Mouse (Mus musculus) heart, embryonic 14.5 days (tissue): ENCODE measurements around the gene Lyrm7. TPM values are rescaled to one million over a fixed set of nuclear protein-coding genes. Genes with fewer than 3 reads are reported as not detected.

Source experiments
- ATAC-seq: fragments of 200-750 bp; cut with Nextera tagmentation; 2 replicates; pipeline ENCODE4 v1.8.0; 2017; ENCODE audit warnings: low read depth, moderate TSS enrichment; ENCODE audit not compliant: insufficient number of reproducible peaks, insufficient read depth, low FRiP score
- H3K27ac ChIP-seq, 2 experiments: fragments of 200-500 bp in 1 of 2; fragments of 300-500 bp in 1 of 2; sonication (generic) in 1 of 2; replicated peaks in 1 of 2; 2 replicates each; pipeline ENCODE4 v1.5.1; 2012 to 2014; ENCODE audit warnings: low read depth in 2 of 2, low read length in 2 of 2, control low read depth in 1 of 2, mild to moderate bottlenecking in 1 of 2, mixed read lengths in 1 of 2; ENCODE audit not compliant: control insufficient read depth in 1 of 2, insufficient read depth in 1 of 2
- H3K27me3 ChIP-seq: fragments of 300-500 bp; sonication (generic); 2 replicates; pipeline ENCODE4 v1.6.1; 2014; ENCODE audit warnings: mild to moderate bottlenecking, low read length, control low read depth; ENCODE audit not compliant: control insufficient read depth, insufficient read depth
- H3K36me3 ChIP-seq: fragments of 300-500 bp; sonication (generic); 2 replicates; pipeline ENCODE4 v1.6.1; 2014; ENCODE audit warnings: mild to moderate bottlenecking, control low read depth, low read length, mixed read lengths; ENCODE audit not compliant: control insufficient read depth, insufficient read depth
- H3K4me1 ChIP-seq, 2 experiments: fragments of 200-500 bp in 1 of 2; fragments of 300-500 bp in 1 of 2; sonication (generic) in 1 of 2; 2 replicates each; pipeline ENCODE4 v1.6.1; 2012 to 2014; ENCODE audit warnings: low read length in 2 of 2, control low read depth in 1 of 2, mixed read lengths in 1 of 2; ENCODE audit not compliant: control insufficient read depth in 2 of 2, insufficient read depth in 2 of 2
- H3K4me2 ChIP-seq: fragments of 300-500 bp; sonication (generic); 2 replicates; pipeline ENCODE4 v1.6.1; 2014; ENCODE audit warnings: mild to moderate bottlenecking, low read length
- H3K4me3 ChIP-seq, 2 experiments: fragments of 200-500 bp in 1 of 2; fragments of 300-500 bp in 1 of 2; sonication (generic) in 1 of 2; 2 replicates each; pipeline ENCODE4 v1.5.1; 2012 to 2014; ENCODE audit warnings: low read length in 2 of 2, mild to moderate bottlenecking in 2 of 2, control low read depth in 1 of 2, low read depth in 1 of 2, moderate library complexity in 1 of 2; ENCODE audit not compliant: control insufficient read depth in 1 of 2, insufficient read depth in 1 of 2
- H3K9ac ChIP-seq: fragments of 300-500 bp; sonication (generic); 2 replicates; pipeline ENCODE4 v1.6.1; 2014; ENCODE audit warnings: mild to moderate bottlenecking, low read length
- H3K9me3 ChIP-seq: fragments of 300-500 bp; sonication (generic); 2 replicates; pipeline ENCODE4 v1.6.1; 2016; ENCODE audit warnings: low read length, control low read depth; ENCODE audit not compliant: control insufficient read depth
- WGBS: fragments of 180-500 bp; shearing (Covaris S2); extraction: QIAGEN DNeasy Blood & Tissue Kit; methylation state at CpG from one replicate; pipeline ENCODE4 v1.1.7; 2014; 5-methylcytosine and 5-hydroxymethylcytosine counted together
- polyA plus RNA-seq: library from polyadenylated mRNA; unstranded; fragments of >200 nt; fragmentation: Nextera tagmentation; extraction: Ambion mirVana; gene quantifications from 2 replicates; pipeline ENCODE4 v1.2.1, GENCODE M21; 2014

The Lyrm7 gene
- polyA plus RNA-seq, 1 experiment from 2014 or later = 17.5 TPM

- H3K36me3 ChIP-seq = no peaks in the 10 kb centered on the region
- no peak overlapping the region for H3K27ac ChIP-seq
- WGBS = 67% methylated on average over 7 of the region's 7 CpGs
Observed at GRCm38 (mm10) chr11:54819489-54819888, 41.2 kb downstream of the Lyrm7 start.

GRCm38 (mm10) chr11:54817449-54817848 is 43.3 kb downstream of the Lyrm7 start:
- no peak overlapping the region for H3K4me2 ChIP-seq
- H3K27me3 ChIP-seq = no peaks in the 10 kb centered on the region
- ATAC-seq = no peak
- H3K27ac ChIP-seq = no peak overlapping the region
- WGBS = 71% methylated on average over 4 of the region's 4 CpGs
- no peaks in the 10 kb centered on the region for H3K36me3 ChIP-seq
- H3K9ac ChIP-seq = no peak overlapping the region
- no peaks in the 10 kb centered on the region for H3K9me3 ChIP-seq
- H3K4me3 ChIP-seq = no peak overlapping the region
- H3K4me1 ChIP-seq = peaks cover 0 to 7% of the 10 kb centered on the region in 2 experiments; a peak in 2 of 4 replicates

More at GRCm38 (mm10) chr11:54819489-54819888, 41.2 kb downstream of the Lyrm7 start:
- Histone ChIP-seq H3K9me3 (no peaks in the 10 kb centered on the region), H3K9ac (no peak overlapping the region), H3K4me2 (no peak overlapping the region), H3K4me1 (peaks cover 0 to 7% of the 10 kb centered on the region in 2 experiments; a peak in 2 of 4 replicates), H3K27me3 (no peaks in the 10 kb centered on the region), H3K4me3 (no peak overlapping the region)
- ATAC-seq = no peak

- H3K4me3 ChIP-seq = no peak overlapping the region
- H3K36me3 ChIP-seq = no peaks in the 10 kb centered on the region
- peaks cover 0 to 6% of the 10 kb centered on the region in 2 experiments; a peak in 2 of 4 replicates for H3K4me1 ChIP-seq
- no peak for ATAC-seq
- no peaks in the 10 kb centered on the region for H3K27me3 ChIP-seq
- H3K9ac ChIP-seq = no peak overlapping the region
- no peak overlapping the region for H3K4me2 ChIP-seq
- no peak overlapping the region for H3K27ac ChIP-seq
- no peaks in the 10 kb centered on the region for H3K9me3 ChIP-seq
Observed at GRCm38 (mm10) chr11:54815659-54816058, 45.1 kb downstream of the Lyrm7 start.

GRCm38 (mm10) chr11:54812812-54813516 is 47.8 kb downstream of the Lyrm7 start:
- H3K4me2 ChIP-seq = no peak overlapping the region
- H3K27me3 ChIP-seq = no peaks in the 10 kb centered on the region
- H3K9ac ChIP-seq = no peak overlapping the region
- no peak overlapping the region for H3K27ac ChIP-seq
- no peak for ATAC-seq
- H3K36me3 ChIP-seq = no peaks in the 10 kb centered on the region
- H3K4me3 ChIP-seq = no peak overlapping the region
- peaks cover 0 to 2% of the 10 kb centered on the region in 2 experiments; a peak in 1 of 4 replicates for H3K4me1 ChIP-seq
- H3K9me3 ChIP-seq = no peaks in the 10 kb centered on the region
- whole genome bisulfite sequencing = 57% methylated on average over 8 of the region's 8 CpGs

- H3K27ac ChIP-seq = no peak overlapping the region
- no peaks in the 10 kb centered on the region for H3K36me3 ChIP-seq
- no peak overlapping the region for H3K4me2 ChIP-seq
- H3K4me1 ChIP-seq = peaks cover 0 to 1% of the 10 kb centered on the region in 2 experiments; a peak in 1 of 4 replicates
- H3K9me3 ChIP-seq = no peaks in the 10 kb centered on the region
- H3K27me3 ChIP-seq = no peaks in the 10 kb centered on the region
- WGBS = 70% methylated on average over 4 of the region's 4 CpGs
- no peak overlapping the region for H3K4me3 ChIP-seq
- ATAC-seq = no peak
- no peak overlapping the region for H3K9ac ChIP-seq
Observed at GRCm38 (mm10) chr11:54812314-54812713, 48.4 kb downstream of the Lyrm7 start.

GRCm38 (mm10) chr11:54811054-54811453 is 49.7 kb downstream of the Lyrm7 start:
- Histone ChIP-seq H3K4me2 (no peak overlapping the region), H3K4me1 (no peaks in the 10 kb centered on the region), H3K9me3 (no peaks in the 10 kb centered on the region), H3K9ac (no peak overlapping the region), H3K27me3 (no peaks in the 10 kb centered on the region), H3K27ac (no peak overlapping the region), H3K4me3 (no peak overlapping the region), H3K36me3 (no peaks in the 10 kb centered on the region)
- WGBS = 76% methylated on average over 3 of the region's 3 CpGs
- ATAC-seq = no peak

GRCm38 (mm10) chr11:54809582-54809981 is 51.1 kb downstream of the Lyrm7 start:
- WGBS = 84% methylated on average over 5 of the region's 5 CpGs
- no peaks in the 10 kb centered on the region for H3K27me3 ChIP-seq

GRCm38 (mm10) chr11:54808177-54808576 is 52.5 kb downstream of the Lyrm7 start:
- H3K27ac ChIP-seq = no peak overlapping the region
- H3K36me3 ChIP-seq = no peaks in the 10 kb centered on the region
- H3K27me3 ChIP-seq = no peaks in the 10 kb centered on the region
- ATAC-seq = no peak
- H3K4me2 ChIP-seq = no peak overlapping the region
- no peak overlapping the region for H3K9ac ChIP-seq
- H3K4me1 ChIP-seq = no peaks in the 10 kb centered on the region
- no peaks in the 10 kb centered on the region for H3K9me3 ChIP-seq
- WGBS = 83% methylated on average over 4 of the region's 4 CpGs
- H3K4me3 ChIP-seq = no peak overlapping the region

More at GRCm38 (mm10) chr11:54809582-54809981, 51.1 kb downstream of the Lyrm7 start:
- no peak overlapping the region for H3K4me3 ChIP-seq
- no peak for ATAC-seq
- no peaks in the 10 kb centered on the region for H3K4me1 ChIP-seq
- no peak overlapping the region for H3K9ac ChIP-seq
- H3K4me2 ChIP-seq = no peak overlapping the region
- no peaks in the 10 kb centered on the region for H3K9me3 ChIP-seq
- no peaks in the 10 kb centered on the region for H3K36me3 ChIP-seq
- H3K27ac ChIP-seq = no peak overlapping the region
